Mouse (Mus musculus): ENCODE results near the gene Plcd3.

DNA sequence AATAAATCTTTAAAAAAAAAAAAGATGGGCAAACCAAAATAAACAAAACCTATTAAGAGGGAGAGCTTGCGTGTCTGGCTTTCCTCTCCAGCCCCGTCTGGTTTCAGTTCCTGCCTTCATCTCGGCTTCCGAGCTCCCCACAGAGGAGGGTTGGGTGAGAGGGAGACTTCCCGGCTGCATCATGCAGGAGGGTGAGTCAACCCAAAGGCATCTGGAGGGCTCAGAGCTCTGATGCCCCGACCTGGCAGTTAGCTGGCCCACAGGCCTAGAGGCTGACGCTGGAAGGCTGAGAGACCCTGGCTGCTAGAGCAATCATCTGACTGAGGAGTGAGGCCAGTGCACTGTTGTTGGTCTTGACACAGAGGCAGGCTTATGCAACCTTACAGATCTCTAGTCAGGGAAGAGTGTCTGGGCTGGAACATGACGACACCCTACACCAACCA, 50.2 kb downstream of the Plcd3 start:
- no peak for TF ChIP-seq GATA1 (IDR thresholded peaks at IDR 0.05; ENCODE audit: borderline replicate concordance, low read length)
- no peak for TF ChIP-seq FLI1 (IDR thresholded peaks at IDR 0.05; ENCODE audit: low read length)

Measured in megakaryocyte, embryonic 14.5 days (primary cell).